Mouse (Mus musculus): Measurements from ENCODE around the gene Exosc8.

DNA sequence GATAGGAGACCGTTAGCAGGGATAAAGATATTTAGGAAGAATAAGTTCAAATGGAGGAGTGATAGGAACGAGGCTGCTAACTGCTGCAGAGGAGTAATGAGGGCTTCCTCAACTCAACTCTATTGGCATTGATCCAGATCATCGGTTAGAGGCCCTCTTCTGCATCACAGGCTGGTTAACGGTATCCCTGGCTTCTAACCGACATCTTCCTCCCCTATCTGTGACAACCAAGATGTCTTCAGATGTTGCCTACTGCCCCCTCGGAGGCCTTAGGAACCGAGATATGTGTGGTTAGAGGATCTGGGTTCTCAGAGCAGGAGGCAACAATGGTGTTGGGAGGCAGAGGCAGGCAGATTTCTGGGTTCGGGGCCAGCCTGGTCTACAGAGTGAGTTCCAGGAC, 33.4 kb upstream of the Exosc8 start:
- TF ChIP-seq CTCF (IDR thresholded peaks at IDR 0.05; ENCODE audit: low read depth) (no peak), EP300 (IDR thresholded peaks at IDR 0.05; ENCODE audit: low read depth) (no peak)

Measured in liver, embryonic 14.5 days (tissue).